Mouse (Mus musculus): ENCODE data around the gene Olfr1383. TPM values are rescaled to one million over a fixed set of nuclear protein-coding genes. Genes with fewer than 3 reads are reported as not detected.
A peak's percentile ranks its signal among the peaks of the same experiment; 100 is the strongest.
"Not testable (repeated sequence)": the region's sequence is repeated elsewhere in the genome, so short reads cannot be mapped to it uniquely, and the experiment has no call there.

Olfr1383 gene
- polyA plus RNA-seq, 1 experiment from 2014 or later, result not detected

- DNase-seq (ENCODE audit: low spot score), result peak; percentile 11
- ATAC-seq (replicated peaks; ENCODE audit: low FRiP score, low read depth), result not testable (repeated sequence)
These were observed 34.6 kb downstream of the Olfr1383 start for GRCm38 (mm10) chr11:49554033-49554432.

GRCm38 (mm10) chr11:49556578-49556977, 37.1 kb downstream of the Olfr1383 start, which contains the start of gene Olfr1380:
Olfr1380 (plus strand) TSS chr11:49556878.
- H3K27me3 ChIP-seq (ENCODE audit: insufficient read depth, low read length); H3K9ac ChIP-seq (ENCODE audit: low read depth, low read length); H3K4me1 ChIP-seq (replicated peaks; ENCODE audit: insufficient read depth, low read length); H3K9me3 ChIP-seq (replicated peaks; ENCODE audit: low read length); DNase-seq (ENCODE audit: low spot score); H3K36me3 ChIP-seq (ENCODE audit: insufficient read depth, low read length); H3K27ac ChIP-seq; ATAC-seq (replicated peaks; ENCODE audit: low FRiP score, low read depth); H3K4me2 ChIP-seq (ENCODE audit: low read length); H3K4me3 ChIP-seq (replicated peaks; ENCODE audit: low read depth, low read length): not testable (repeated sequence)
- 72% methylated on average over 5 of the region's 5 CpGs for WGBS

More at GRCm38 (mm10) chr11:49554033-49554432, 34.6 kb downstream of the Olfr1383 start:
- not testable (repeated sequence) for H3K4me3 ChIP-seq (replicated peaks; ENCODE audit: low read depth, low read length); H3K4me1 ChIP-seq (replicated peaks; ENCODE audit: insufficient read depth, low read length); H3K9ac ChIP-seq (ENCODE audit: low read depth, low read length); H3K27ac ChIP-seq; H3K36me3 ChIP-seq (ENCODE audit: insufficient read depth, low read length); H3K4me2 ChIP-seq (ENCODE audit: low read length); H3K9me3 ChIP-seq (replicated peaks; ENCODE audit: low read length); H3K27me3 ChIP-seq (ENCODE audit: insufficient read depth, low read length)
- TF ChIP-seq CTCF (IDR thresholded peaks at IDR 0.05; ENCODE audit: low read depth), result peak; percentile 57; the same call in 1 of the 2 replicates
- WGBS, result 60% methylated on average over 3 of the region's 3 CpGs

GRCm38 (mm10) chr11:49575054-49575453, 55.6 kb downstream of the Olfr1383 start:
- not testable (repeated sequence) for H3K4me1 ChIP-seq (replicated peaks; ENCODE audit: insufficient read depth, low read length); H3K4me2 ChIP-seq (ENCODE audit: low read length); ATAC-seq (replicated peaks; ENCODE audit: low FRiP score, low read depth); H3K9ac ChIP-seq (ENCODE audit: low read depth, low read length); H3K4me3 ChIP-seq (replicated peaks; ENCODE audit: low read depth, low read length); H3K27ac ChIP-seq; H3K27me3 ChIP-seq (ENCODE audit: insufficient read depth, low read length); H3K9me3 ChIP-seq (replicated peaks; ENCODE audit: low read length); H3K36me3 ChIP-seq (ENCODE audit: insufficient read depth, low read length)
- WGBS, result 42% methylated on average over 2 of the region's 2 CpGs
- peak; percentile 44; the same call in 1 of the 2 replicates for TF ChIP-seq CTCF (IDR thresholded peaks at IDR 0.05; ENCODE audit: low read depth)
- DNase-seq (ENCODE audit: low spot score), result peak; percentile 28

Other genes starting within 250 kb of the Olfr1383 start
- 0.13 and 0.14 TPM in 2 replicates for gene Olfr1393, start 241.3 kb upstream of the Olfr1383 start, polyA plus RNA-seq (2015; fragmentation: Nextera tagmentation; extraction: Ambion mirVana)
- gene Olfr1392, start 234.4 kb upstream of the Olfr1383 start, polyA plus RNA-seq (2015; fragmentation: Nextera tagmentation; extraction: Ambion mirVana), result 0.06 and 0.07 TPM in 2 replicates
- not detected in 2 replicates for gene Olfr10, start 214.9 kb upstream of the Olfr1383 start, polyA plus RNA-seq (2015; fragmentation: Nextera tagmentation; extraction: Ambion mirVana)
- not detected in 2 replicates for gene Olfr1391, start 196.9 kb upstream of the Olfr1383 start, polyA plus RNA-seq (2015; fragmentation: Nextera tagmentation; extraction: Ambion mirVana)
- gene Olfr1390, start 184.5 kb upstream of the Olfr1383 start, polyA plus RNA-seq (2015; fragmentation: Nextera tagmentation; extraction: Ambion mirVana), result not detected in 2 replicates
- gene Olfr1389, start 96.6 kb upstream of the Olfr1383 start, polyA plus RNA-seq (2015; fragmentation: Nextera tagmentation; extraction: Ambion mirVana), result not detected in 2 replicates
- gene Olfr1388, start 83.0 kb upstream of the Olfr1383 start, polyA plus RNA-seq (2015; fragmentation: Nextera tagmentation; extraction: Ambion mirVana), result 0.05 and 0.07 TPM in 2 replicates
- gene Olfr1387, start 64.3 kb upstream of the Olfr1383 start, polyA plus RNA-seq (2015; fragmentation: Nextera tagmentation; extraction: Ambion mirVana), result not detected in 2 replicates
- gene Olfr1386, start 54.6 kb upstream of the Olfr1383 start, polyA plus RNA-seq (2015; fragmentation: Nextera tagmentation; extraction: Ambion mirVana), result not detected in 2 replicates
- gene Olfr1385, start 30.6 kb upstream of the Olfr1383 start, polyA plus RNA-seq (2015; fragmentation: Nextera tagmentation; extraction: Ambion mirVana), result not detected in 2 replicates
- gene Olfr1384, start 12.9 kb upstream of the Olfr1383 start, polyA plus RNA-seq (2015; fragmentation: Nextera tagmentation; extraction: Ambion mirVana), result not detected in 2 replicates
- not detected in 2 replicates for gene Olfr1382, start 8.6 kb downstream of the Olfr1383 start, polyA plus RNA-seq (2015; fragmentation: Nextera tagmentation; extraction: Ambion mirVana)
- gene Olfr1381, start 23.8 kb downstream of the Olfr1383 start, polyA plus RNA-seq (2015; fragmentation: Nextera tagmentation; extraction: Ambion mirVana), result not detected in 2 replicates
- gene Olfr1380, start 37.2 kb downstream of the Olfr1383 start, polyA plus RNA-seq (2015; fragmentation: Nextera tagmentation; extraction: Ambion mirVana), result not detected in 2 replicates
- gene Flt4, start 89.6 kb downstream of the Olfr1383 start, polyA plus RNA-seq (2015; fragmentation: Nextera tagmentation; extraction: Ambion mirVana), result 5.3 and 5.6 TPM in 2 replicates
- not detected in 2 replicates for gene Scgb3a1, start 144.0 kb downstream of the Olfr1383 start, polyA plus RNA-seq (2015; fragmentation: Nextera tagmentation; extraction: Ambion mirVana)
- 54.4 and 55.0 TPM in 2 replicates for gene Cnot6, start 193.1 kb downstream of the Olfr1383 start, polyA plus RNA-seq (2015; fragmentation: Nextera tagmentation; extraction: Ambion mirVana)